Mouse (Mus musculus) embryonic facial prominence, embryonic 15.5 days (tissue): ENCODE measurements around the gene Mars. TPM values are rescaled to one million over a fixed set of nuclear protein-coding genes. Genes with fewer than 3 reads are reported as not detected.
"Not testable (repeated sequence)": the region's sequence is repeated elsewhere in the genome, so short reads cannot be mapped to it uniquely, and the experiment has no call there.

Experiments used
- ATAC-seq: fragments of 200-750 bp; cut with Nextera tagmentation; 2 replicates; pipeline ENCODE4 v1.8.0; 2017; ENCODE audit warnings: low read depth, moderate TSS enrichment; ENCODE audit not compliant: insufficient number of reproducible peaks, low FRiP score, low TSS enrichment
- H3K27ac ChIP-seq: fragments of 300-500 bp; sonication (generic); replicated peaks from 2 replicates; pipeline ENCODE4 v1.5.1; 2015; ENCODE audit warnings: mild to moderate bottlenecking, inconsistent platforms
- H3K27me3 ChIP-seq: fragments of 300-500 bp; sonication (generic); 2 replicates; pipeline ENCODE4 v1.6.1; 2015; ENCODE audit warnings: inconsistent platforms
- H3K36me3 ChIP-seq: fragments of 300-500 bp; sonication (generic); 2 replicates; pipeline ENCODE4 v1.6.1; 2015; ENCODE audit warnings: mild to moderate bottlenecking, inconsistent platforms
- H3K4me1 ChIP-seq: fragments of 300-500 bp; sonication (generic); 2 replicates; pipeline ENCODE4 v1.6.1; 2015; ENCODE audit warnings: inconsistent platforms
- H3K4me2 ChIP-seq: fragments of 300-500 bp; sonication (generic); replicated peaks from 2 replicates; pipeline ENCODE4 v1.6.1; 2015; ENCODE audit warnings: mild to moderate bottlenecking, inconsistent platforms
- H3K4me3 ChIP-seq: fragments of 300-500 bp; sonication (generic); replicated peaks from 2 replicates; pipeline ENCODE4 v1.5.1; 2015; ENCODE audit warnings: mild to moderate bottlenecking, inconsistent platforms
- H3K9ac ChIP-seq: fragments of 300-500 bp; sonication (generic); 2 replicates; pipeline ENCODE4 v1.6.1; 2015; ENCODE audit warnings: inconsistent platforms
- H3K9me3 ChIP-seq: fragments of 300-500 bp; sonication (generic); replicated peaks from 2 replicates; pipeline ENCODE4 v1.6.1; 2016; ENCODE audit warnings: inconsistent platforms
- WGBS: fragments of 180-500 bp; shearing (Covaris S2); methylation state at CpG from one replicate; pipeline ENCODE4 v1.1.7; 2015; 5-methylcytosine and 5-hydroxymethylcytosine counted together
- polyA plus RNA-seq: library from polyadenylated mRNA; unstranded; fragments of >200 nt; fragmentation: Nextera tagmentation; extraction: Ambion mirVana; gene quantifications from 2 replicates; pipeline ENCODE4 v1.2.1, GENCODE M21; 2015

Mars gene
- polyA plus RNA-seq, 1 experiment from 2014 or later = 101 TPM

DNA sequence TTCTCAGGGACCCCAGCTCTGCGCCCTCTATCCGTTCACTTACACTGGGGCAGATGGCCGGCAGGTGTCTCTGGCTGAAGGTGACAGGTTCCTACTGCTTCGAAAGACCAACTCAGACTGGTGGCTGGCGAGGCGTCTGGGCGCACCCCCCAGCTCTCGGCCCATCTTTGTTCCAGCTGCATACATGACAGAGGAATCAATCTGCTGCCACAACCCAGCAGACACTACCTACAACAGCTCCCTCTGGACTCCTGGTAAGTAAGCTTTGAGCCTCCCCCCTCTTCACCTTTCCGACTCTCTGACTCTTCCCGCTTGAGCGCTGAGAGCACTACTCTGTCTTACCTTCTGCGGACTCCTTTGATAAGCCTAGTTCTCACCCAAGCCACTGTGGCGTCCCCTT is 10.6 kb upstream of the Mars start:
- ATAC-seq = no peak
- Histone ChIP-seq H3K9me3 (no peaks in the 10 kb centered on the region), H3K4me2 (no peak overlapping the region), H3K27ac (no peak overlapping the region), H3K4me3 (no peak overlapping the region), H3K9ac (no peak overlapping the region), H3K36me3 (no peaks in the 10 kb centered on the region), H3K27me3 (peaks cover 28% of the 10 kb centered on the region), H3K4me1 (peaks cover 15% of the 10 kb centered on the region)
- 70% methylated on average over 13 of the region's 13 CpGs for WGBS

DNA sequence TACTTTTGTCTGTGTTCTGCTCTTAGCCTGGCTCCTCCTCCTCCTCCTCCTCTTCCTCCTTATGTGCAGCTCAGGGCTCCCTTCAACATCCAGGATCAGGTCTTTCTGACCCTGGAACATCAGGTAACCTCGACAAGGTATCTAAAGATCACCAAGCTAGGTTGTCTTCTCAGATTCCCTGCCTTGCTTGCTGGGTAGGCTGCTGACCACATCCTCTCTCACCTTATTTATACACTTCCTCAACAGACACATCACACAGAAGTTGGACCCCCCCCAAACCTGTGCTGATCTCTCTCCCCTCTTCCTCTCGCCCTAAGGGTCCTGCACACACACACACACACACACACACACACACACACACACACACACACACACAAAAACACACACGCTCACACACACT is 10.0 kb upstream of the Mars start, which contains the start of gene Arhgap9:
Arhgap9 (plus strand) TSS at position 344 of the 400 bp plus-strand sequence.
- Histone ChIP-seq H3K9ac (no peak within 1 kb of the TSS), H3K4me3 (no peak within 1 kb of the TSS), H3K4me1 (peaks cover 10% of the 10 kb centered on the region), H3K27ac (no peak within 1 kb of the TSS), H3K36me3 (no peaks in the 10 kb centered on the region), H3K27me3 (peaks cover 22% of the 10 kb centered on the region), H3K9me3 (no peaks in the 10 kb centered on the region), H3K4me2 (no peak within 1 kb of the TSS)
- no peak for ATAC-seq
- 62% methylated on average over 3 of the region's 3 CpGs for WGBS

GRCm38 (mm10) chr10:127319969-127320368 is 8.4 kb upstream of the Mars start:
- no peak overlapping the region for H3K4me2 ChIP-seq
- no peaks in the 10 kb centered on the region for H3K9me3 ChIP-seq
- ATAC-seq = no peak
- H3K36me3 ChIP-seq = no peaks in the 10 kb centered on the region
- no peaks in the 10 kb centered on the region for H3K4me1 ChIP-seq
- 73% methylated on average over 7 of the region's 7 CpGs for WGBS
- H3K27me3 ChIP-seq = peaks cover 9% of the 10 kb centered on the region
- H3K9ac ChIP-seq = no peak overlapping the region
- H3K27ac ChIP-seq = no peak overlapping the region
- H3K4me3 ChIP-seq = no peak overlapping the region

DNA sequence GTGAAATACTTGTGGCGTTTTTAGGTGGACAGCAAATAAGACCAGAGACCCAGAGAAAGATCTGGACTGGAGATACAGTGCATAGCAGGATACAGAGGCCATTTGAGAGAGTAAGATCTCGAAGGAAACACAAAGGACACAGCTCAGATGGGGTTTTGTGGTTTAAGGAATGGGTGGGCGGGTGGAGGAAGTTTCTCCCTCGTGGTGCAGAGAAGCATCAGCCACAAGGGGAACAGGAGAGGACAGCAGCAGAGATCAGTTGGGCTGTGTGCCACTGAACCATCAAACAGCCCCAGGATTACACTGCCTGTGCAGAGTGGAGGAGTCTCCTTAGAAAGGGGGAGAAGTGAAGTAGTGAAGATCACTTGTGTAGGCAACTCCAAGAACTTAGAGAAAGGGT is 6.4 kb upstream of the Mars start:
- Histone ChIP-seq H3K4me3 (no peak overlapping the region), H3K4me2 (no peak overlapping the region), H3K4me1 (no peaks in the 10 kb centered on the region), H3K27me3 (0 out of 2 replicates have a peak, but pooled peaks cover 5% of the 10 kb centered on the region), H3K9me3 (no peaks in the 10 kb centered on the region), H3K9ac (no peak overlapping the region), H3K36me3 (no peaks in the 10 kb centered on the region), H3K27ac (no peak overlapping the region)
- no peak for ATAC-seq
- WGBS = 36% methylated on average over 4 of the region's 4 CpGs

DNA sequence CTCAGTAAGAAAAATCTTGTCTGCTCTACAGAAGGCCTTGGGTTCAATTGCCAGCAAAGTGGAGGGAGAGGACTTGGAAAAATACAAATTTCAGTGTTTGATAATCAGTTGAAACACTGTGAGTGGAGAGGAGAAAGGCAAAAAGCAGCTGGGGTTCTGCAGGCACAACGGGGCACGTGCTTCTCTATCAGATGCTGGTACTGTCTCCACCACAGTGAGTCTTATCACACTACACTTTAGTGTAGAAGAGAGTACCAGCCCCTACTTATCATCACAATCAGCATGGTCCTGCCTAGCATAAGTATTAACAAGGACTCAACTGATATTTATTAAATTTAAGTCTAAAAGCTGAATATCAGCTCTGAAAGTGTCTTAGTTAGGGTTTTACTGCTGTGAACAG is 5.7 kb upstream of the Mars start:
- H3K9ac ChIP-seq = no peak overlapping the region
- H3K27ac ChIP-seq = no peak overlapping the region
- no peak overlapping the region for H3K4me3 ChIP-seq
- no peaks in the 10 kb centered on the region for H3K36me3 ChIP-seq
- no peaks in the 10 kb centered on the region for H3K9me3 ChIP-seq
- ATAC-seq = no peak
- WGBS = 75% methylated on average over 2 of the region's 2 CpGs
- H3K4me2 ChIP-seq = no peak overlapping the region
- H3K27me3 ChIP-seq = 0 out of 2 replicates have a peak, but pooled peaks cover 5% of the 10 kb centered on the region
- H3K4me1 ChIP-seq = no peaks in the 10 kb centered on the region

- ATAC-seq, H3K9ac ChIP-seq, H3K36me3 ChIP-seq, H3K9me3 ChIP-seq, H3K27me3 ChIP-seq, H3K4me3 ChIP-seq, H3K27ac ChIP-seq, H3K4me2 ChIP-seq: not testable (repeated sequence)
- WGBS = 73% methylated on average over 1 of the region's 1 CpGs
- H3K4me1 ChIP-seq = peaks cover 11% of the 10 kb centered on the region
These were observed 3.4 kb upstream of the Mars start for GRCm38 (mm10) chr10:127314950-127315349.

- not testable (repeated sequence) for H3K4me2 ChIP-seq, H3K27ac ChIP-seq, H3K9ac ChIP-seq, H3K27me3 ChIP-seq, ATAC-seq, H3K4me3 ChIP-seq, H3K9me3 ChIP-seq
- Histone ChIP-seq H3K4me1 (peaks cover 12% of the 10 kb centered on the region), H3K36me3 (peaks cover 12% of the 10 kb centered on the region)
- WGBS = 94% methylated on average over 5 of the region's 5 CpGs
These were observed 1.9 kb upstream of the Mars start for GRCm38 (mm10) chr10:127313516-127313915.

GRCm38 (mm10) chr10:127312858-127313257 is 1.3 kb upstream of the Mars start:
- no peak for ATAC-seq
- Histone ChIP-seq H3K4me3 (no peak overlapping the region), H3K27ac (no peak overlapping the region), H3K36me3 (peaks cover 18% of the 10 kb centered on the region), H3K4me2 (no peak overlapping the region), H3K27me3 (no peaks in the 10 kb centered on the region), H3K9me3 (no peaks in the 10 kb centered on the region), H3K4me1 (peaks cover 12% of the 10 kb centered on the region), H3K9ac (no peak overlapping the region)
- 69% methylated on average over 4 of the region's 4 CpGs for WGBS

GRCm38 (mm10) chr10:127312356-127312676 is 730 bp upstream of the Mars start:
- Histone ChIP-seq H3K9ac (peak overlapping the region; percentile 49), H3K27me3 (no peaks in the 10 kb centered on the region), H3K4me3 (peak overlapping the region; percentile 70), H3K27ac (peak overlapping the region; percentile 91), H3K4me2 (peak overlapping the region; percentile 65), H3K9me3 (no peaks in the 10 kb centered on the region), H3K36me3 (peaks cover 24% of the 10 kb centered on the region), H3K4me1 (peaks cover 12% of the 10 kb centered on the region)
- 0 out of 2 replicates have a peak, but pooled peaks have one; percentile 41 for ATAC-seq
- WGBS = 1% methylated on average over 4 of the region's 4 CpGs

DNA sequence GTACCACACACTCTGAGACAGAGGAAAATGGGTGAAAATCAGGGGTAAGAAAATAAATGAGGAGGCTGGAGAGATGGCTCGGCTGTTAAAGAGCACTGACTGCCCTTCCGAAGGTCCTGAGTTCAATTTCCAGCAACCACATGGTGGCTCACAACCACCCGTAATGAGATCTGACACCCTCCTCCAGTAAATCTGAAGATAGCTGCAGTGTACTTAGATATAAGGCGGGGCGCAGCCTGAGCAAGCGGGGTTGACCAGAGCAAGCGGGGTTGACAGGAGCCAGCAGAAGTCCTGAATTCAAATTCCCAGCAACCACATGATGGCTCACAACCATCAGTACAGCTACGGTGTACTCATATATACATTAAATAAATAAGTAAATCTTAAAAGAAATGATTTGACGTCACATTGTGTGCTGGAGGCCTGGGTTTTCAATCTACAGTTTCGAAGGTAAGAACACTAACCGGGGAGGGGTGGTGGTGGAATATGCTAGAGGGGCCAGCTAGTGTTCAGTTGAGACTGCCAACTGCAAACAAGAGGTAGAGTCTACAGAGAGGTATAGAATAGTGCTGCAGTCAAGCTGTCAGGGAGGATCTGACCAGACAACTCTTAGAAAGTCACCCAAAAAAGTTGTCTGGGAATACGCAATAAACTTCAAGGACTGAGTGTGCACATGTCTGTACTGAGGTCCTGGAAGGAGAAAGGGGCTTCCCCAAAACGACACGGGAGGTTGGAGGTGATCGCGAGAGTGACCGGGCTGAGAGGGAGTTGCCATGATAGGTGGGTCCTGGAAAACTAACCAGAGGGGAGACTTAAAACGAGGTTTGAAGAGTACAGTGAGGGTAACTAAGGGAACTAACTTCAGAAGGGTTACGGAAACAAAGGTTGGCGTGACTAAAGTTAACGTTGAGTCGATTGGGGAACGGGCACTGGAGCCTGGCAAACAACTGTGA is 787 bp downstream of the Mars start:
- Histone ChIP-seq H3K4me3 (peak overlapping the region; percentile 70), H3K36me3 (peaks cover 39% of the 10 kb centered on the region), H3K9ac (peak overlapping the region; percentile 71), H3K27ac (peak overlapping the region; percentile 83), H3K9me3 (no peaks in the 10 kb centered on the region), H3K4me2 (peak overlapping the region; percentile 65), H3K4me1 (peaks cover 12% of the 10 kb centered on the region), H3K27me3 (no peaks in the 10 kb centered on the region)
- WGBS = 31% methylated on average over 23 of the region's 23 CpGs
- no peak for ATAC-seq

DNA sequence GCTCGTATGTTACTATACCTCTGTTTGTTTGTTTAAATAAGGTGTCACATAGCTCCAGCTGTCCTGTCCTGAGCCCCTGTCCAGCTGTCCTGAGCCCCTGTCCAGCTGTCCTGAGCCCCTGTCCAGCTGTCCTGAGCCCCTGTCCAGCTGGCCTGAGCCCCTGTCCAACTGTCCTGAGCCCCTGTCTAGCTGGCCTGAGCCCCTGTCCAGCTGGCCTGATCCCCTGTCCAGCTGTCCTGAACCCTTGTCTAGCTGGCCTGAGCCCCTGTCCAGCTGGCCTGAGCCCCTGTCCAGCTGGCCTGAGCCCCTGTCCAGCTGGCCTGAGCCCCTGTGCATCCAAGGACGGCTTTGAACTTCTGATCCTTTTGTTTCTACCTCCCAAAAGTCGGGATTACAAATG is 2.4 kb downstream of the Mars start:
- not testable (repeated sequence) for ATAC-seq, H3K27ac ChIP-seq, H3K9ac ChIP-seq, H3K4me3 ChIP-seq, H3K27me3 ChIP-seq, H3K4me2 ChIP-seq, H3K9me3 ChIP-seq
- H3K36me3 ChIP-seq = peaks cover 55% of the 10 kb centered on the region
- 82% methylated on average over 3 of the region's 3 CpGs for WGBS
- peaks cover 12% of the 10 kb centered on the region for H3K4me1 ChIP-seq

- no peaks in the 10 kb centered on the region for H3K4me1 ChIP-seq
- no peaks in the 10 kb centered on the region for H3K27me3 ChIP-seq
- H3K4me2 ChIP-seq = no peak overlapping the region
- WGBS = 91% methylated on average over 11 of the region's 11 CpGs
- no peak for ATAC-seq
- peaks cover 92% of the 10 kb centered on the region for H3K36me3 ChIP-seq
- no peaks in the 10 kb centered on the region for H3K9me3 ChIP-seq
- H3K27ac ChIP-seq = no peak overlapping the region
- H3K4me3 ChIP-seq = no peak overlapping the region
- H3K9ac ChIP-seq = no peak overlapping the region
These were observed 8.4 kb downstream of the Mars start for GRCm38 (mm10) chr10:127303136-127303535.
